Mouse (Mus musculus) frontal cortex, postnatal 36 days (tissue): ENCODE data around the gene Cd7.

Experiments used
- DNase-seq, 2 experiments: peaks; one replicate each; pipeline ENCODE4 v3.0.0; 2022; ENCODE audit warnings: low spot score in 2 of 2

The Cd7 gene

DNA sequence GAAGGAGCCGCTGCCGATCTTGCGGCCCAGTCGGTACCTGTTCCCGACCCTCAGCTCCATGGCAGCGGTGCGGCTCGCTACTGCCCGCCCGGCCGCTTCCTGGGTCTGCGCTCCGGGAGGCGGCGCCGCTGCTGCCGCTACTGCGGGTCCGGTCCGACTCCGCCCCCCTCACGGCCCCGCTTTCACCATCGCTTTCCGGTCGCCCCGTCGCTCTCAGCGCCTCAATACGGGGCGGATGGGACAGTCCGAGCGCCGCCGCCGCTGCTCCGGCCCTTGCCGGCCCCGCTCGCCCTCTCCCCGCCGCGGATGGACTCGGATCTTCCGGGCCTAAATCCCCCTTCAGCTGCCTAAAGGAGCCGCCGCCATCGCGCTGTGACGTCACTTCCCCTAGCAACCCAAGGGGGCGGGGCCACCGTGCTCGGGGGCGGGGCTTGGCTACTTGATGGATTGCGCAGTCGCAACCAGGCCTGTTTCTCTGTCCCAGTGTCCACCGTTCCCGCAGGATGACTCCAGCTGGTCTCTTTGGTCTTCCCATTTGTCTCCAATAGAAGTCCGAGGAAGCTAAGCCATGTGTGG is 48.2 kb downstream of the Cd7 start, which contains the start of gene Csnk1d:
Gene Csnk1d (minus strand): TSS at position 380 of the 576 bp plus-strand sequence.
- DNase-seq = peak; percentile 99 to 100

- no peak for DNase-seq
Observed at GRCm38 (mm10) chr11:120990126-120990781, 49.0 kb downstream of the Cd7 start.

DNA sequence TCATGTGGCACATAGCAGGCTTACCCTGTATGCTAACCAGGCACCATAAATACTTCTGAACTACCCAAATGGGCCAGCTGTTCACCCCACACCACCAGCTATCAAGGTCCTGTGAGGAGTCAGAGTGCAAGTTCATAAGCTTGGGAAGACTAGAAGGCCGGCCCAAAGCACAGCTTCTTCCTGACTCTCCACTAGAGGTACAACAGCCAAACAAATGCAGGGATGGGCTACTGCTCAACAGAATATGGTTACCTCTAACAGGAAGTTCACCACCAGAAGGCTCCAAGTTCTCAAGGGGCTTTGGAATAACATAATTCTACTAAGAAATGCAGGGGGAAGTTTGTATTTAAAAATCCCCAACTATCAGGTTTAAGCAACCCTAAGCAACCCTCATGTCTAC is 49.7 kb downstream of the Cd7 start:
- DNase-seq = no peak

DNA sequence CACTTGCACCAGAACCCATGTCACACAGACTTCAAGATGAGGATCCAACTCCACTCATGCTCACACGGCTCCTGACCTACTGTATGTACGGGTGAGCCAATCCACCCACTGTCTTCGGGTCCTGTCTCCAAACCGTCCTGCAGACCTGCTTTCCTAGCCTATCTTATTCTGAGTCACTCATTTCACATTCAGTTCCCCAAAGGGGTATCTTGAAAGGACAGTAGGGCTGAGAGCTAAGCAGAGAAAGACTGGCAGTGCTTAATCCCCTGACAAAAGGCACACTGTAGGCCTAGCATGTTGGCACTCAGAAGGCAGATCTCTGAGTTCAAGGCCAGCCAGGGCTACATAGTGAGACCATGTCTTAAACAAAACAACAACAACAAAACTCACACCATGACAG is 50.8 kb downstream of the Cd7 start:
- no peak for DNase-seq

DNA sequence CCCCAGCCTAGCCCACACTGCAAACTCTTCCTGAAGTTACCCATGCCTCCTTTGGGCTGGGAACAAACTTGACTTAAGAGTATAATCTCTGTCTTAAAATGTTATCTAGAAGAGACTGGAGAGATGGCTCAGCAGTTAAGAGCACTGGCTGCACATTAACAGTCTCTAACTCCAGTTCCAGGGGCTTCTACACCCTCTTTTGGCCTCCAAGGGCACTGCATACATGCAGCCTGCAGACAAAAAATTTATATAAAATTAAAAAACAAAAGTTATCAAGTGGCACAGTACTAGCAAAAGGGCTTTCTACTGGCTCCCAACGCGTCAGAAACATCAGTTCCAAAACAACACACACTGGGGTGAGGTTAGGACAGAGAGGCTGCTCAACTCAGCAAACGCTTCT is 51.6 kb downstream of the Cd7 start:
- DNase-seq = no peak
